Mouse (Mus musculus) naive thymus-derived CD4-positive, alpha-beta T cell, adult 2 months (primary cell): Measurements from ENCODE around the gene Kat5.

Source experiments
- DNase-seq: peaks from one replicate; pipeline ENCODE4 v3.0.0-alpha.2; 2011; ENCODE audit warnings: low read depth

Gene Kat5

DNA sequence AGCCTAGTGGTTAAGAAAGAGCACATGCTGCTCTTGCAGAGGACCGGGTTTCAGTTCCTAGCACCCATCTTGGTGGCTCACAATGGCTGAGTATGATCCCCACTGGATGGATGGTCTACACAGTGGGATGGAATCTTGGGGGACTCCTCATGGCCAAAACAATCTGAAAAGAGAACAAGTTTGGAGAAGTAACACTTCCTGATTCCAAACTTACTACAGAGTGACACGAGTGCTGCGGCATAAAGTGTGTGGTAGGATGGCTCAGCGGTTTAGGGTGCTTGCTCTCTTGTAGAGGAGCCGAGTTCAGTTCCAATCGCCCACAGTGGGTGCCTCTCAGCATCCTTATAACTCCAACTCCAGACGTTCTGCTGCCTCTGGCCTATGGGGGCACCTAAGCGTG is 15.3 kb upstream of the Kat5 start:
- no peak for DNase-seq

DNA sequence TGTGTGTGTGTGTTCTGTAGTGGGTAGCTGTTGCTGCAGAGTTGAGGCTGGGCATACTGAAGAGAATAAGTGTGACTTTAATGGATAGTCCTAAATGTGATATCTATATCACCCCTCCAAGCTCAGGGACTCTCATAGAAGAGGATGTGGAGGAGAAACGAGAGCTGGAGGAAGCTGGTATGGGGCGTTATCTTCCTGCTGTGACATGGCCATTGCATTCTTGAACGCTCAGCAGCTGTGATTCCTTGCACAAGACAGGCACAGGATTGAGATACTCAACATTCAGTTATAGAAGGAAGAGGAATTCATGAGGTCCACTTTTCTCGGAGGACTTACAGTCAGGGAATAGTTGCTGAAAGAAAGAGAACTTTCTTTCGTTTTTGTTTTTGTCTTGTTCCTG is 11.8 kb upstream of the Kat5 start:
- no peak for DNase-seq

DNA sequence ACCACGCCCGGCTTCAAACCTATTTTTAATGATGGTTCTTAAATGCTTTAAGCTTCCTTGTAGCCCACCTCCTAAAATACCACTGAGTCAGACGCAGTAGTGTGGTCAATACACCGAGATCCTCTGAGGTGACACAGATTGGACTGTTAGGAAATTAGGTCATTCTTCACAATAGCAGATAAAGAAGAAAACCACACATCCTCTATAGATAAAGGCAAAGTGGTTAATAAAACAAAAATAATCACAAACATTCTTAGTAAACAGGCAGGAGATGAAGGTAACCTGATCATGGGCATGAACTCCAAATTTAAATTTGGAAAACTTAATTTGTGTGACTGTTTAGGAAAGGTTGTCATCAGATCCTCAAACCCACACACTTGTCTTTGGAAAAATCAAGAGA is 10.0 kb upstream of the Kat5 start:
- DNase-seq = no peak

DNA sequence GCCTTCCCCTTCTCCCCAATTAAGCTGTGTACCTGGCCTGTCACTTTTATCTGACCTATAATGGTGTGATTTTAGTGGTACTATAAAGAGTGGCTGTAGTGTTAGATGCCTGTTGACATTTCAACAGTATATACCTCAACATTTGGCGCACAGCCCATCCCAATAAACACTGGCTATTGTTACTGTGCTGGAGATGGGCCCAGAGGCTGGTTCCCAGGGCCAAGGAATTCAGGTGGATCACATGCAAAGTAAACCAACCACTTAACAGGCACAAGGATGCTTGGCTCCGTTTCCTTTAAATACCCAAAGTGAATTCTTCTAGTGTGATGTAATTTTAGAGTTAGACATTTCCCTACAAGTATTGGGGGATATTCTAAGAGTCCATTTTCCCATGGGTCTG is 4.9 kb upstream of the Kat5 start:
- DNase-seq = no peak

DNA sequence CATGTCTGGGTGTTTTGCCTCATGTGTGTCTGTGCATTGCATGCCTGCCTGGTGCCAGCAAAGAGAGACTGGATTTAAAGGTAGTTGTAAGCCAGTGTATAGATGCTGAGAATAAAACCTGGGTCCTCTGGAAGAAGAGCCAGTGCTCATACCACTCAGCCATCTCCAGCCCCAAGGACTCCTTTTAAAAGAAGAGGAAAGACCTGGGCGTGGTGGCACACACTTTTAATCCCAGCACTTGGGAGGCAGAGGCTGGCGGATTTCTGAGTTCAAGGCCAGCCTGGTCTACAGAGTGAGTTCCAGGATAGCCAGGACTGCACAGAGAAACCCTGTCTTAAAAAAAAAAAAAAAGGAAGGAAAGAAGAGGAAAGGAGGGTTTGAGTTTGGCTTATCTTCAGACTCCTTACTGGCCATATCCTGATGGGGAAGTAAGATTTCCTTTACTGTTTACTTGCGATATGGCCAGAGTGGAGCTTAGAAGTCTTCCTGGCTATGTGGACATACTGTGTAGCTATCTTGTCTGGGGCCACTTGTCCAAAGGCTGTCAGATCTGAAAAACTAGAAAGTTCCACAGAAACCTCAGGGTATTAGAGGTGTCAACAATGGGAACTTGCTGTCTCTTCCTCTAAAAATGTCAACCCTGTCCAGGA is 2.9 kb upstream of the Kat5 start:
- no peak for DNase-seq

DNA sequence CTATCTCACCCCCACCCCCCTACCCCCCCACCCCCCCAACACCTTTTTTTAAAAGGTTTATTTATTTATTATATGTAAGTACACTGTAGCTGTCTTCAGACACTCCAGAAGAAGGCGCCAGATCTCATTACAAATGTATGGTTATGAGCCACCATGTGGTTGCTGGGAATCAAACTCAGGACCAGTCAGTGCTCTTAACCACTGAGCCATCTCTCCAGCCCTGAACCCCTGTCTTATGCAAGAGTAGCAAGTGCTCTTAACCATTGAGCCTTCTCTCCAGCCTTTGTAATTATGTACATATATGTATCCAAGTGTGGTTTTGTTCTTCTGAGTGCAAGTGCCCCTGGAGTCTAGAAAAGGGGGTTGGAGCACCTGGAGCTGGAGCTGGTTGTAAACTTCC is 1.9 kb upstream of the Kat5 start:
- DNase-seq = no peak

DNA sequence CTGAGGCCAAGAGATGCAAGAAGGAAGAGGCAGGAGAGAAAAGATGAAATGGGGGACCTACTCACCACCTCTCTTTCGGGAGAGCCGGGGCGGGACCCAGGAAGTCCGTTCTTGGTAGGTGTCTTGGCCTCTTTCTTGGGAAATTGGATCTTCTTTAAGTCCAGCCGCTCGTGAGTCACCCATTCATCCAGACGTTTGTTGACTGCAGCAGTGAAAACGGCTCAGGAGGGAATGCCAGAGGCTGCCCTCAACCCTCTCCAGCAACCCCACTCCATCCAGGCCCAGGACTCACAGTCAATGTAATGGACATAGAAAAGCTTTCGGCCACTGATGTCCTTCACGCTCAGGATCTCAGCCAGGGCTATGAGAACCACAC is 878 bp downstream of the Kat5 start:
- no peak for DNase-seq

DNA sequence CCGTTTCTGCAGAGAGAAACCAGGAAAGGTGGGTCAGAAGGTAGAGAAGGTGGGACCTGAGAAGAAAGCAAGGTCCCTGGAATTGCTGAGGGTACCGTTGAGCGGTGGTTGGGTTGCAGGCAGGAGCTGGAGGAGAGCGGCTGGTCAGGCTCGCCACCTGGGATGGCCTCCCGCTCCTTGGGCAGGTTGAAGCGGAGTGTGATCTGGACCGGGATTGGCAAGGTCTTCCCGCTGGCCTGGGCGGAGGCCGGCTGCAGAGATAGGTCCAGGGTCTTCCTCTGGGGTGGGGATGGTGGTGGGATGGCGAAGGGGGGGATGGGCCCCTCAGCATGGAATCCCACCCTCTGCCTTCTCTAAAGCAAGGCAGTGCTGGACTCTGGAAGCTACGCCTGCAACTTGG is 1.3 kb downstream of the Kat5 start:
- DNase-seq = no peak

DNA sequence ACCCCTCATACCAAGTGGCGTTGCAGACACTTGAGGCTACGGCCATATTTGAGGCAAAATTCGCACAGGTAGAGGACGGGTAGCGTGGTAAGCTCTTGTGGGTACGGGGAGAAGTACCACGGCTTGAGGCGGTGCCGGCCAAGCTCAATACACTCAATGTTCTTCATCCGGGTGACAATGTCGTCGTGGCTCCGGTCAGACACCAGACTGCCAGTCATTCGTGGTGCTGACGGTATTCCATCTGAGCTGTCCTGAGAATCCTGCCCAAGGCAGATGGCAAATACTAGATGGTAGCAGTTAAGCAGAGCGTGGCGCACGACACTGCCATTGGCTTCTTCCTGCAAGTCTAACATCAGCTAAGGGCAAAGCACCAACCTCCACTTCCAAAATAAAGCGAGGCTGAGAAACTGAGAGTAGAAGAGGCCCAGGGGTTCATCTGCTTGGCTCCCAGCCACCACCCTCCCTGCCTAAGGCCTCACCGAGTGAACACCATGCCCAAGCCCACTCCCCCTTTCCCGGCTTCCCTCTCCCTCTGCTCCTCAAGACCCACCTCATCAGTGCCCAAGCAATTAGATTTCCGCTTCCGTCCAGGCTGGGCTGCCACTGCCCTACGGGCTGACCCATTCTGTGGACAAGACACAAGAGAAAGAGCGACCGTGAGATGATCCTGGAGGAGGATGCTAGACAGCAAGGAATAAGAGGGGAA is 2.2 kb downstream of the Kat5 start:
- DNase-seq = no peak

DNA sequence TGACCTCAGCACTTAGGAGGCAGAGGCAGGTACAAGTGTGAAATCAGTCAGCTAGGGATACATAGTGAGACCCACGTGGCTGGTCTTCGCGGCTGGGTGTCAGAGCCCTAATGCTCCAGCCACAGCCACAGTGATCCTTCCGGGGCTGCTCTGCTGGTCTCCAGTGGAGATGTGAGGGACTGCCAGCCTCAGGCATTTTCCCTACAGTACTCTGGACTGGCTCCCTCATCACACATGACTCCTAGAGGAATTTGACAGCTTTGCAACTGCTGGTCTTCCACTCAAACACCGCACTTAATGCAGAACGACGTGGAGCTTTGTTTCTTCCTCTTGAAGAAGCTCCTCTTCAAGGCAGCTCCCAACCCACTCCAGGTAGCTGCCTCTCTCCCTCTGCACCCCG is 3.8 kb downstream of the Kat5 start:
- no peak for DNase-seq

DNA sequence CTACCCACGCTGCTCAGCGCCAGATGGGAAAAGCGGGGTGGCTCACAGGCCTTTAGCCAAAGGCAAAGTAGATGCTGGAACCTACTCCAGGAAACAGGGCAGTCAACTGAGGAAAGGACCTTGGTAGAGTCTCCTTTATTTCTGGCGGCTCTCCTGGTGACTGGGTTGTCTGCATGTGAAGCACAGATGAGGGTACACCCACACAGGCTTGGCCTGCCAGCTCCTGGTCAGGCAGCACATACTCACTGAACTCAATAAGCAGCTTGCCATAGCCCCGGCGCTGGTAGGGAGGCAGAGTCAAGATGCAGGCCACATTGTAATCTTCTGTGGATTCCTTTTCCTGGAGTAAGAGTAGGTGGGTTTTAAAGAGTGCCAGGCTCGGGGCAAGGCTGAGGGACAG is 4.9 kb downstream of the Kat5 start:
- no peak for DNase-seq

DNA sequence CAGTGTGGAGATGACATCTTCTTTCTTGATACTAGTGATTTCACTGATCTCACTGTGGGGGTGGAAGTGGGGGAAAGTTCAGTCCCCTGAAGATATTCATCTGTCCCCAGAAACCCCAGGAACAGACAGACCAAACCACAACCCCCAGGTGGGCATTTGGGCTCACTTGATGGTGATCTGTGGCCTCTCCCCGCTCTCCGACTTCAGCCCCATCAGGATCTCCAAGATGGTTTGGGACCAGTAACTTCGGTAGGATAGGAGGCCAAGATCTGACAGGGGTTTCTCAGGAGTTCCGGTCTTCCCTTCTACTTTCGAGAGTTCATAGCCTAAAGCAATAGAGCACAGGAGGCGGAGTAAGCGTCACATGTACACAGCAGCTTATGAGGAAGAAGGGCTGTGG is 6.4 kb downstream of the Kat5 start:
- DNase-seq = no peak

DNA sequence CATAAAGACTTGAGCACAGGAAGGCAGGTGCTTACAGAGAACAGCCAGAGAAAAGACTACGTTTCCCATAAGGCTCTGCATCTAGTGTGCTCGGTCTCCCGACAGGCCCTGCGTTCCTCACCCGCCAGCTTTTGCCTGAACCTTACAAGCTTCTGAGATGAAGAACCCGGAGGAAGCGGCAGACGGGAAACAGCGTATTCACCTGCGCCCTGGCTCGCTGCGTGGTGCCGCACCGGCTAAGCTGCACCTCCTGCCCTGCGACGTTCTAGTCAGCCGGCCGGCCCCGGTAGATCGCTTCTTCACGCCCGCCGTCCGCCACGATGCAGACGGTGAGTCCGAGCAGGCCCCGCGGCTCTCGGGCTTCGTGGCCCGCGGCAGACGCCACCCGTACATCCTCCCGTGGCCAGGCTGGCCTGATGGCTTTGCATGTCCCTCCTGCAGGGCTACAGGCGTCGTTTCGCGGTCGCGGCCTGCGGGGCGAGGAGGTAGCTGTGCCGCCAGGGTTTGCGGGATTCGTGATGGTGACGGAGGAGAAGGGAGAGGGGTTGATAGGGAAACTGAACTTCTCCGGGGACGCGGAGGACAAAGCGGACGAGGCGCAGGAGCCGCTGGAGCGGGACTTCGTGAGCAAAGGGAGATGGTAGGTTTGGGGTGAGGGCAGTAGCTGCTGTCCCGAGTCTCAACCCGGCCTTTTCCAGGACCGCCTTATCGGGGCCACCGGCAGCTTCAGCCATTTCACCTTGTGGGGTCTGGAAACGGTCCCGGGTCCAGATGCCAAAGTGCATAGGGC is 8.1 kb downstream of the Kat5 start, which contains the start of gene Rnaseh2c:
TSS of gene Rnaseh2c (plus strand) at position 122 of the 790 bp plus-strand sequence.
- DNase-seq = peak; percentile 90

DNA sequence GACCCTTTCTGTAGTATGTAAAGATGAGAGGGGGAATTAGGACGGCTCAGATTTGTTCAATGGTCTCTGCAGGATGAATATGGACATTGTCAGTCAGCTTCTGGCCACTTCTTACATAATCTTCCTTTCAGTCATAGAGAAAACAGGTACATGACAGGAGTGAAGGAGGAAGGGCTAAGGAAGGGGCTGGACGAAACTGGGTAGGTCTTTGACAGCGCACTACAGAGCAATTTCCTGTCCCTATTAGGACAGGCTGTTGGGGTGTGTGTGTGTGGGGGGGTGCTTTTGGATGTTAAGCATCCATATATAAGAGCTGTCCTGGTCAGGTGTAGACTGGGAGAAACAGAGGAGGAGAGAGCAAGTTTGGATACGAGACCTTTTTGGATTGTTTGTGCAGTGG is 10.8 kb downstream of the Kat5 start:
- no peak for DNase-seq

DNA sequence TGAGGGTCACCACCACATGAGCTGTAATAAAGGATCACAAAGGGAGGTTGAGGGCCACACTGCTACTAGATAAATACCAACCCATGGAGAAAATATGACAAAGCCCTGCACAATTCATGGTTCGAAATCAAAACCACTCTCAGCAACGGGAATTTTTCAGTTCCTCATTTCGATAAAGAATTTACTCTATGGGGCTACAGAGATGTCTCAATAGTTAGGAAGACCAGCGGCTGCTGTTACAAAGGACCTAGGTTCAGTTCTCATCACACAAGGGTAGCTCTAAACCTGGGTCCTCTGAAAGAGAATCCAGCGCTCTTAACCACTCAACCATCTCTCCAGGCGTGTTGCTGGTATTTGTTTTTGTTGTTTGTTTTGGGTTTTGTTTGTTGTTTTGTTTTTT is 18.1 kb downstream of the Kat5 start:
- DNase-seq = no peak

DNA sequence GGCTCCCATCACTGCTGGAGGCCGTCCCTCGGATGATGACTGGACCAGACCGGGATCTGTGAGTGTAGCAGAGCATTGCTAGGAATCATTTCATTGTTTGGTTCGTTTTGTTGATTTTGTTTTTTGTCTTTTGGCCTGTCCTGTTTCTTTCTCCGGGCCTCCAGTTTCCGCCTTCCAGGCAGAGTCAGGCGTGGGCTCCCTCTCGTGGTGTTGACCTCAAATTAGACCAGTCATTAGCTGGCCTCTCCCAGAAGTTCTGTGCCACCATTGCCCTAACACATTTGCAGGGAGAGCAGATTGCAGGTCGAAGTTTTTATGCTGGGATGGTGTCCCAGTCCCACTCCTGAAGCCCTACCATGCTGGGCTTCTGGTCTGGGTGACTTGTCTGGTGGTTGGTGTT is 20.9 kb downstream of the Kat5 start:
- no peak for DNase-seq

DNA sequence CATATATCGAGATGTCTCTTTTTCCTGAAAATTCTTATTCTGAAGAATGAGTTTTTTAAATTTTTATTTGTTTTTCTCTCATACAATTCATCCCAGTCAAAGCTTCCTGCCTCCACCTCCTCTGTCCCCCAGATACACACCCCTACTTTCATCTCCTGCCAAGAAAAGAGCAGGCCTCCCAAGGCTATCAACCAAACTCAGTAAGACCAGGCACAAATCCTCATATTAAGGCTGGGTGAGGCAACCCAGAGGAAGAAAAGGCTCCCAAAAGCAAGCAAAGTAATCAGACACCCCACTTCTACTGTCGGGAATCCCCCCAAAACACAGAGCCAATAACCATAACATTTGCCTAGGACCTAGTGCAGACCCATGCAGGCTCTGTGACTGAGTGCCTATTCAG is 28.0 kb downstream of the Kat5 start:
- no peak for DNase-seq

DNA sequence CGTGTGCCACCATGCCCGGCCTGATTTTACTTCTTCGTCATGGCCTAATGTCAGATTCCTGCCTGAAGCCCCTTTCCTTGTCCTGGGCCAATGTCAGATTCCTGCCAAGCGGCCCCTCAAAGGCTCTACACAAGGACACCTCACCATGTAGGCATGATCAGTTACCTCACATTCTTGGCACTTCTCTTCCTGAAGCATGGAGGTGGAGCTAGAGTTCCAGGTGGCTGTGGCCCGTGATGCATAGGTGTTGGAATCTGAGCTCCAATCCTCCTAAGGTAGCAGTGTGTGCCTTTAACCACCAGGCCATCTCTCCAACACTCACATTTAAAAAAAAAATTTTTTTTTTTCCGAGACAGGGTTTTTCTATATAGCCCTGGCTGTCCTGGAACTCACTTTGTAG is 29.3 kb downstream of the Kat5 start:
- DNase-seq = no peak

DNA sequence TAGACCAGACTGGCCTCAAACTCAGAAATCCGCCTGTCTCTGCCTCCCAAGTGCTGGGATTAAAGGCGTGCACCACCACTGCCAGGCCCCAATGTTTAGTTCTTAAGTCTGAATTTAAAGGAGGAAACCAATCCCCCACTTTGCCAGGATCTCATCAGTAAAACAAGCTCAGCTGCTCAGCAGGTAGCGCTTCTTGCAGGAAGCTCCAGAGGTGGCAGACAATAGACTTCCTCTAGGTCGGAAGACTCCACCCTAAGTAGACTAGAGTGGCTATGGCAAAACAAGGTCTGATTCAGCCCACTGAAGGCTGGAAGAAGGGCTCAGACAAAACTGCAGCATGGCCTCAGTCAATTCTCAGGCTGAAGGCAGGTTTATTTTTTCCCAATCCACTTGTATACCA is 30.1 kb downstream of the Kat5 start:
- no peak for DNase-seq

DNA sequence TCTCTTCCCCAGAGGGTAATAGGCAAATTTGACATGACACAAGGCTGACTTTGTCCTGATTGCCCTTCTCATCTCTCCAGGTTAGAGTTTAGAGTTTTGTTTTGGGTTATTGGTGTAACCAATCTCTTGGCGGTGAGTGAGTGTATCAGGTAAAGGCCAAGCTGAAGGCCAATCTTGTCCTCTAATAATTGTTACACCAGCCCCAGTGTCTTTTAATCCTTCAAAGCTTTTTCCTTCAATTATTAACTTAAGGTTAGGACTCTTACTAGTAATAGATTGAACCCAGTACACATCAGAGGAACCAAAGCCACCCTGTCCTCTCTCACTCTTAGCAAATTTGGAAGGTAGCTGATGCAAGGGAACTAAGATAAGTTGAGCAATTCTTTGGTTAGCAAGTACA is 34.7 kb downstream of the Kat5 start:
- DNase-seq = no peak

DNA sequence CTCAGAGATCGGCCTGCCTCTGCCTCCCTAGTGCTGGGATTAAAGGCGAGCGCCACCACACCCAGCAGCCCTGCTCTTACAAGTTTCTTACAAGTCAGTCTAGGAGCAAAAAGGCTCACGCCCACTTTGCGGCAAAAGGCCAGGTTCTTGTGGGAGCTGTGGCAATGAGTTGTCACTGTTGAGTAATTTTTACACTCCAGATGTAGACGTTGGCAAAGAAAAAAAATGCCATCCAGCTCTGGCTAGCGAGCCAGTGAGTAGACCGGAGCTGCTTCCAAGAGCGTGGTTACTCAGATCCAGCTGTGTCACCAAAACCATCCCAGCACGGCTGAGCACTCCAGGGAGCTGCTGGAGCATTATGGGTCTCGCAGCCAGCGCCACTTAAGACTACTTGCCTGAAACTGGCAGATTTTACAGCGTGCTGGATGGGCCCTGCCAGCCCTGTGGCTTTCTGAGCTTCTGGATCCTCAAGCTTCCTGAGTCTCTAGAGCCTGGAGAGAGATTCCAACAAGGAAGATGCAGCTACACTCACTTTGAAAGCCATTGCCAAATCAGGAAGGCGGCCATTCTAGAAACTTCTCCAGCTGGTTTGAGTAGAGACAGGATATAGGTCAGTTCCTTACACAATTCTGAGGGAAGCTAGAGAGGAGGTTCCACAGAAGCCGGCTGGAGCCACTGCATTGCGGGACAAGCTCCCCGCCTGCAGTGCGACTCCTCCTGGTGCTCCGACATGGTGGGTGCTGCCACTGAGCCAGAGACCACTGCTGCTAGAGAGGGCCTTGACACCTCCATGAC is 37.5 kb downstream of the Kat5 start:
- DNase-seq = peak; percentile 37

DNA sequence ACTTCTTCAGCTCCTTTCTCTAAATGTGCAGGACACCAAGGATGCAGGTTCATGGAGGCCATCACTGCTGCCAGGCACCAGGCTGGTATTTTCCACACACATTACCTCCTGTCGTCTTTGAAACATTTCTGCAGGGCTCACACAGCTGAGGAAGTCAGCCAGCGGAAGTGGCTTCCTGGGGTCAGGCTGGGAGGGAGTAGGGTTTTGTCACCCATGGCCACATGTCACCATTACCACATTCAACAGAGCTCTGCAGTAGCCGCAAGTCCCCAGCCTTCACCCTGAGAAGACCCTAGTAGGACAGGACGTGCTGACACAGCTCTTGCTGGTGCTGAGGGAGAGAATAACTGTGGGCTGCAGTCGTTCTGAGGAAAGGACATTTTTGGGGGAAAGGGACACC is 38.2 kb downstream of the Kat5 start:
- DNase-seq = peak; percentile 65
